Mouse (Mus musculus) kidney, adult 9 months (tissue): ENCODE measurements at regions not wholly inside any gene's neighbourhood (a gene's known extent, or its start where the extent isn't known, plus 50 kb on each side); places are given as distances from the start of the nearest gene placed in this dataset.

Experiments
- DNase-seq: peaks from one replicate; pipeline ENCODE4 v3.0.0; 2022

DNA sequence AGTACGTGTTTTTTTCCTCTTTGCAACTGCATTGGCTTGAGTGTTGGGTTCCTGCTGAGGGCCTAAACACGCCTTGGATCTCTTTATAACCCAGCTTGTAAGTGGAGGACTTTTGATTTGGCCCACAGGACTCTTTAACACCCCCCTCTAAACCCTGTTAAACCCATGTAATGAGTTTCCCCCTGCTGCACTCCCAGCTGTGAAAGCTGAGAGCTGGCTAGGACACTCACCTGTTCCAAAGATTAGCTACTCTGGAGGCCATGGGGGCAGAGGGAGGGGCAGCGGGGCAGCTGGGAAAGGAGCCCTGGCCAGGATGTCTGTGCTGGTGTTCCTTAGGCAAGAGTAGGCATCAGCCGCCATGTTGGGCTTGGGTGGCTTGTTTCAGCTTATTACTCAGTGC lies 128.7 kb upstream of the Irx3 start:
- DNase-seq = no peak

DNA sequence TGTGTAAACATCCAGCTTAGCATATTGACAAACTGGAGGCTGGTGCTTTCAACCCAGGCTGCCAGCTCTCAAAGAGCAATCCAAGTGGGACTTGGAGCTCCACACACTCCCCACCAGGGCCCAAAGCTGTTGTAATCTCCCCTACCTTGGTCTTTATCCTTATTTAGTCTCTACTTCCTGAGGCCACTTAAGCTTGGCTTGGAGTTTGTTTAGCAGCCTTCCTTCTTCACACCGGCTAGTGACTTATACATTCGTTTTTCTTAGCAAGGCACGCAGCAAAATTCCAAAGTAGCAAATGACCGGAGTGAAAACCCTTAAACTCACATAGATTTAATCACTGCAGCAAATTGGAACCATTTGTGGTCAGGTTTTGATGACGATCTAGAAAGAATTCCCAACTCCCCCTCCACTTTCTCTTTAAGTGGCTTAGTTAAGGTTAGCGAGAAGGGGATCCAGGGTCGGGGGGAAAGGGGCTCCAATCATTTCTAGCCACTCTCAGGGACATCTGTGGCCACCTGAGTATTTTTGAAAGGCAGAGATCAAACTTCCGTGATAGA lies 124.2 kb upstream of the Irx3 start:
- DNase-seq = no peak

DNA sequence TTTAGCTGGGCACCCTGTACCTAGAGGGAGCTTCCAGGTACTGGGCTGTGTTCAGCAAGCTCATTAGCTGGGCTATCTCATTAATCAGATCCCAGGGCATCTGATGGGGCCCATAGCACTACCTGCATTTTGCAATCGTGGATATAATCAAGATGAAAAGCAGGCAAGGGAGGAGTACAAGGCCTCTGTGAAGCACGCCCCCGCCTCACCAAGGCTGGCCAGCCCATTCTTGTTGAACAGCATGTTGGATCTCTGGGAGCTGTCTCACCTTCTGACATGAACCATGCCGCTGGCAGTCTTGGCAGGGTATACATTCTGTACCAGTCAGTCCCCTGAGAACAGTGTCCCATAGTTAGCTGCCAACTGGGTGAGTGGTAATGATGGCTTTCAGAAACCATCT lies 122.3 kb upstream of the Irx3 start:
- no peak for DNase-seq

DNA sequence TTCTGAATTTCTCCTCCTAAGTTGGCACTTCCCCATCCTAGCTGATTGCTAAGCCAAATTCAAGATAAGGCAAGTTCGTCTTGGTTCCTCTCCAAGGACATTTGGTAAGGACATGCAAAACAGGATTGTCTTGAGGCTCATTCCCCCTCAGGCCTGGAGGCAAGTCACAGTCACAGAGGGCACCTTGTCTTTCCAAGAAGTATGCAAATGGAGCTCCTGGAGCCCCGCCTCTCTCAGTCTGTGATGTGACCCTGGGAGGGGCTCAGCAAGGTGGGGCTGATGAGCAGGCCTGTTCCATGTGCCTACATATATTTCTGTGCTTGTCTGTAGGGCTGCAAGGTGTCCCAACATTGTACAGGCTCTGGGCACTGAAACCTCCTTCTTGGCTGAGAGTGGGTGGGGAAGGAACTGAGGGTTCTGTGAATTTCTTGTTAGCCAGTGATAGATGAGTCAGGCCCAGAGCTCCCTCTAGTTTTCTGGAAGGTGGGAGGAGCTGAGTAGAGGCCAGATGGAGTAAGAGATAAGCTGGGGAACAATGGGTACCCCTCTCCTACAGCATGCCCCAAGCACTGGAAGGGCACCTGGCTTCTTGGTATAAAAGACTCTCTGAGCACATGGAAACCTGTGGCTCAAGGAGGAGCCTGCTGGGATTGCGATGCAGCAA lies 120.5 kb upstream of the Irx3 start:
- no peak for DNase-seq

GRCm38 (mm10) chr8:91917834-91918233 lies 116.0 kb upstream of the Irx3 start:
- DNase-seq = no peak

DNA sequence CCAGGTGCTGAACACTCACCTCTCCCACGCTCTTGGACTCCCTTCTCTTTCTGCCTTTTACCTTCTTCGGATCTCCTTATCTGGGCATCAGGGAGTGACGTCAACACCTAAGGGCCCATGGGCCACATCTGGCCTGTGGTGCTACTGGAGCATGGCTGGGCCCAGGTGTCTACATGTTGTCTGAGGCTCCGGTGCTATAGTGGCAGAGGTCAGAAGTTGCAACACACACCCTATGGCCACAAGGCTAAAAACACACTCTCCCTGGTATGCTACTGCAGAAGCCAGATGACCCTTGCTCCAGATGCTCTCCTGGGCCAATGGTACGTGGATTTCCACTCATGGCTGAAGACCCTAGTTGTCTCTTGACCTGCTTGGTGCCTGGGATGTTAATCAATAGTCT lies 112.1 kb upstream of the Irx3 start:
- DNase-seq = no peak

GRCm38 (mm10) chr8:91913121-91913520 lies 111.3 kb upstream of the Irx3 start:
- DNase-seq = no peak

- DNase-seq = no peak
Observed at GRCm38 (mm10) chr8:91909637-91910383, 107.9 kb upstream of the Irx3 start.

DNA sequence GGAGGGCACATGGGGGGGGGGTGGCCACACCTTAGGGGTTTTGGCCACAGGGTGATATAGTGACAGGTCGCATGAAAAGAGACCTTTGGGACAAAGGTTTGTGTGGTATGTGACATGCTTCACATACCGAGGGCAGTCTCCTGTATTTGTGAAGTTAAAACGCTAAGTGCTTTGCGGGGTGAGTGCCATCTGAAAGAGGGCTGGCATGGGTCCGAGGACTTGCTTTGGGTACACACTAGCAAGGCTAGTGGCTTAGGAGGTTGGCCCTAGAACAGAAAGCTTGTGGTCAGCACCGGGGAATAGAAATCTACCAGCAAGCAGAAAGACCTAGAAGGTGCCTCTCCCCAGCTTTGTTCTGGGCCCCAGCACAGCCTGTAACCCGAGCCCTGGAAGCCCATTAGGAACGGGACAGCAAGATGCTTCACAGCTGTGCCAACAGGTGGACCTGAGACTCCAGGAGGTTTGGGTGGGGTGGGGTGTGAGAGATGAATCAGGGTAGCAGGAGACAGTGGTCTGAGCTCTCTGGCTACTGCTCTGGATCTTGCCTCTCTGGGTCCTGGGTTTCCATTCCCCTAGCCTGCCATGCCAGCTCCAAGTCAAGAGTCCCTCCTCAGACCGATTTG lies 107.0 kb upstream of the Irx3 start:
- DNase-seq = no peak

DNA sequence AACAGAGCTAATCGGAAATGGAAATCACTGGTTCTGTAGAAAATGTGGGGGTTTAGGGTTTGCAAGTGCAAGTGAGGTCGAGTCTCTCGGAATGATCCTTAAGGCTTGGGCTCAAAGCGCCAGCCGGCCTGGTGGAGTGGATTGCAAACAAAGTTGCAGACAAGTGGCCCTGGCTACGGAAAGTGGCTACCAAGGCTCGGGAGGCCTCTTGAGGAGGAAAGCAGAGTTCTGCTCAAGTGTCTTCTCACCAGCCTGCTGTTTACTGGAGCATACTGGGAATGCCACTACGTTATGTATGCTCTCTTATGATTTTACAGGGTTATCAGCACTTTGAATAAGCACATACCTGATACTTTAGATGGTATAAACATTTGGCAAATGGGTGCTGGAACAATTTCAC lies 105.3 kb upstream of the Irx3 start:
- DNase-seq = no peak

- DNase-seq = no peak
Observed at GRCm38 (mm10) chr8:91901525-91902281, 99.8 kb upstream of the Irx3 start.

GRCm38 (mm10) chr8:91899747-91900146 lies 97.9 kb upstream of the Irx3 start:
- DNase-seq = no peak

GRCm38 (mm10) chr8:91897381-91897780 lies 95.5 kb upstream of the Irx3 start:
- no peak for DNase-seq

DNA sequence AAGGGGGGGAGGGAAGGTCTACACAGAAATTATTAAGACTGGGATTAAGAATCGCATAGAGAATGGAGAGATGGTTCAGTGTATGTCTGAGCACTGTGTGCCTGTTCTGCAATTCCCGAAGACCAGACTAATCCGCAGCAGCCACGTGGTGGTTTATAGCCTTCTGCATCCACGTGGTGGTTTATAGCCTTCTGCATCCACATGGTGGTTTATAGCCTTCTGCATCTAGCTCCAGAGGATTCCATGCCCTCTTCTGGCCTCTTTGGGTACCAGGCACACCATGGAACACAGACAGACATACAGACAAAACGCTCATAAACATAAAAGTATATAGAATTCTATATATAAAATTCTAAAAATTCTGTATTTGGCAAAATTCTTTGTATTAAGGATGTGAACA lies 94.1 kb upstream of the Irx3 start:
- DNase-seq = no peak

DNA sequence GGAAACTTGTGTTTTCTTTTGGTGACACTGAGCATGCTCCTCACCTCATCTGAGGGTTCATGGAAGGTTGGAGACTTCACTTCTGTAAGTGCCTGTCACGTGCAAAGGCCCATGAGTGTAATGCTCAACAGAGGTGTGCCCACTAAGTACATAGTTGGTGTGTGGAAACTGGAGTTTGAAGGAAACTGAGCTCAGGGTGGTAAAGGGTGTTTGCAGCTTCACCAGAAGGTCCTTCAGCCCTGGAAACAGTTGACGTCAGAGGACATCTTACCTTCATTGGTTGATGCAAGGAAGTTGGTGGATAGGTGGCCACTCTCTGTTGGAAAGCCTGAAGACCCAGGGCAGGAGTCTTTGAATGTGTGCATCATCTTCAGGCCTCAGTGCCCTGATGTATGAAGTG lies 83.0 kb upstream of the Irx3 start:
- no peak for DNase-seq

- DNase-seq = no peak
Observed at GRCm38 (mm10) chr8:91884325-91884724, 82.5 kb upstream of the Irx3 start.

- no peak for DNase-seq
Observed at GRCm38 (mm10) chr8:91883012-91883411, 81.1 kb upstream of the Irx3 start.

- DNase-seq = peak; percentile 61
Observed at GRCm38 (mm10) chr8:91878886-91879285, 77.0 kb upstream of the Irx3 start.

DNA sequence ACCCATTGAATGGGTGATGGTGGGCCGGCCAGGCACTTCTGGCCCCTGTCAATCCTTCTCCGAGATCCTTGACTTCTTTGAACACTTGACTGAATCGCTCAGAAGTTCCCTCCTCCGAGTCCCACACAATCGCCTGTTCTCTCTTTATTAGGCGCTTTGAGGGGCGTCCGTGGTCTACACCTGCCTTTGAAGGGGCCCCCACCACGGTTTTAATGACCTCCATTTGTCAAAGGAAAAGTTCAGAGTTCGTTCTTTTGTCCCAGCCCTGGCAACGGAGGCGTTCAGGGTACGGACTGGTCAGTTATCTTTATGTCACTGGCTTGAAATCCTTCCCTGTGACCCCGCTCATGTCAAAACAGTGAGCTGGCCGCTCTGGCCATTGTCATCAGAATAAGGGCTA lies 74.3 kb upstream of the Irx3 start:
- DNase-seq = no peak

DNA sequence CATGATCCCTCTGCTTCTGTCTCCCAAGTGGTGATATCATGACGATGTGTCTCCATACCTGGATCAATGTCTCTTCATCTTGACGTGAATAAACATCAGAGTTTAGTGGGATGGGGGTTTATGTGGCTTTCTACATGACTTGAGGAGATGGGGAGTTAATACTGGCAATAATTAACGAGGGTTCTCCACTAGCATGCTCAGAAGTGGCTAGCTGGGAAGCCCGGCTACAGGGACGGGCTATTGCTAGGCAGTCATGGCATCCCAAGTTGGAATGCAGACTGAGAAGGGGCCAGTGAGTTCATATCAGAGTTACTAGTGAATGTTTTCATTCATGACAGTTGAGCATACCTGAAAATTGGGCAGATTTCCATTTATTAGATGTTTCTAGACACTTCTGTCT lies 71.4 kb upstream of the Irx3 start:
- DNase-seq = peak; percentile 57

DNA sequence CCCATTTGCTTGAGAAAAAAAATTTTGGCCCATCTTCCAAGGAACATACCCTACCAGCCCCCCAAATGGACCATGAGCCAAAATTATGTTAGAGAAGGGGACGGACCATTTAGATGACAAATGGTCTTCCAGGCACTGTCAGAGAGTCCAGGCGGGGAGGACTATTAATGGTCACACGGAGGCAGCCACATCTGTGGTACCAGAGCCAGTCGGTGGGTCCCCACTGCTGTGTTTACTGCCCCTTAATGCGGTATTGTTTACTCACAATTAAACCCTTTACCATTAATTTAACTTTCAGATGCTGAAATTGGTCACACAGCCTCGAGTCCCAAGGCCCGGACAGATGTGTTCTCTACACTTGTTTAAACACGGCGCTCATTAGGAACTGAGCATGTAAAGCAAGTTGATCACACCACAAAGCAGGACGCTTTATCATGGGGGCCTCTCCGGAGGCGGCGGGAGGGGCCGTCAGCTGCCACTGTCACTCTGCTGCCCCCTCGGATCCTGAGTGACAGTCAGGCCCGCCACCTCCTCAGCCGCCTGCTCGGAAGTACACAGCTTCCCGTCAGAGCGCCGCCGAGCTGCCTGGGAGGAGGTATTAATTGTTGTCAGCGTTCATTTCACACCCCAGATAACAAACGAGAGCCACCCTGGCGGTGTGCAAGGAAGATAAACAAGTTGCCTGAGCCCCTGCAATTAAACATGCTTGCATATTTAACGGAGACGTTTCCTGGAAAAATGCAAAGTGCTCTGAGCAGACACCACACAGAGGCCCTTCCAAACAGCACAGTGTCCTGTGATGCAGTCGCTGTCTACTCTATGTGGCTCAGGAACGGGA lies 70.6 kb upstream of the Irx3 start:
- DNase-seq = peak; percentile 36

DNA sequence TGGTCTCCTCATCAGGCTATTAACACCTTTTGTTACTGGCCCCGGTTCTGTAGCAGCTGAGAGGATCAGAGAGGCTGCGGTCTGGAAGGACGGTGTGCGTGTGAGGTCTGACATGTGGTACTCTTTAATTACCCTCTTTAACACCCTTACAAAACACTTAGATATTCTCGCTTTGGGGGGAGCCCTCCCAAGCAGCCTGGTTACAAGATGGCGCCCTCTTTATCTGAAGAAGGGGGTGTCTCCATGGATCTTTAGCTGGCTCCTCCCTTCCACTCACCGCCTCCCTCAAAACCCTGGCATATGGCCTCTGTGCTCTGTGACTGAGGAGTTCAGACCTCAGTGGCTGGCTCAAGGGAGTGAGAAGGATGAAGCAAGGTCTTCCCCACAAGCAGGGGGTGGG lies 65.2 kb upstream of the Irx3 start:
- DNase-seq = no peak
